Mouse (Mus musculus) embryonic fibroblast, embryonic 13.5 days (primary cell): ENCODE results near the gene Cadm3. TPM values are rescaled to one million over a fixed set of nuclear protein-coding genes. Genes with fewer than 3 reads are reported as not detected.
"Not testable (repeated sequence)": the region's sequence is repeated elsewhere in the genome, so short reads cannot be mapped to it uniquely, and the experiment has no call there.

Experiments used
- H3K27ac ChIP-seq: 2 replicates; pipeline ENCODE4 v1.5.1; 2012; ENCODE audit warnings: low read length, control low read depth, inconsistent platforms; ENCODE audit not compliant: insufficient read depth
- H3K4me1 ChIP-seq: 2 replicates; pipeline ENCODE4 v1.6.1; 2011; ENCODE audit warnings: low read length; ENCODE audit not compliant: control insufficient read depth, insufficient read depth
- H3K4me3 ChIP-seq: 2 replicates; pipeline ENCODE4 v1.5.1; 2011; ENCODE audit warnings: mild to moderate bottlenecking, control low read depth, low read length; ENCODE audit not compliant: insufficient read depth
- CTCF ChIP-seq: IDR thresholded peaks from 2 replicates; pipeline ENCODE4 v1.5.1; 2011; ENCODE audit warnings: mild to moderate bottlenecking, control low read depth, low read length, moderate library complexity, borderline replicate concordance; ENCODE audit not compliant: insufficient read depth
- POLR2A ChIP-seq: IDR thresholded peaks from 2 replicates; pipeline ENCODE4 v1.6.1; 2011; ENCODE audit warnings: low read depth, mild to moderate bottlenecking, control low read depth, low read length, moderate library complexity
- polyA plus RNA-seq: library from polyadenylated mRNA; stranded (reverse); fragments of >200 nt; gene quantifications from 2 replicates; pipeline ENCODE4 v1.2.4, GENCODE M21; 2011; ENCODE audit warnings: low read depth; ENCODE audit not compliant: missing spikeins, insufficient read length

Gene Cadm3
- polyA plus RNA-seq, 1 experiment, result 2.1 TPM

DNA sequence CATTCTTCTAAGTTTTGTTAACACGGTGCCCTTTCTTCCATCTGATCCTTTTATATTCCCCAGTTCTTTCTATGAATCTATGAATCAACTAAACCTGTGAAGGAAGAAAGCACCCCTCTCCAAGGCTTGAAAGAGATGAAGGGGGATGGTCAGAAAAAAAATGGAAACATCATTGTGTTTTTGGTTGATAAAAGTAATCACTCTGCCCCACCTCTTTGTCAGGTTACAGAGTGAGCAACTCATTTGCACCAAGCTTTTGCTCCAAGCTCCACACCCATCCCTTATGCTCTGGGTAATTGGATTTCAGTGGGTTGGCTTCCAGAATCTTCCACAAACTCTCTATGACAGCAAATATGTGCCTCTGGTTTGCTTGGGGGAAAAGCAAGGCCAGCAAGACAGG is 42.1 kb downstream of the Cadm3 start:
- H3K4me3 ChIP-seq, result no peak overlapping the region
- no peak overlapping the region for H3K27ac ChIP-seq
- H3K4me1 ChIP-seq, result no peaks in the 10 kb centered on the region
- TF ChIP-seq POLR2A, result no peak

DNA sequence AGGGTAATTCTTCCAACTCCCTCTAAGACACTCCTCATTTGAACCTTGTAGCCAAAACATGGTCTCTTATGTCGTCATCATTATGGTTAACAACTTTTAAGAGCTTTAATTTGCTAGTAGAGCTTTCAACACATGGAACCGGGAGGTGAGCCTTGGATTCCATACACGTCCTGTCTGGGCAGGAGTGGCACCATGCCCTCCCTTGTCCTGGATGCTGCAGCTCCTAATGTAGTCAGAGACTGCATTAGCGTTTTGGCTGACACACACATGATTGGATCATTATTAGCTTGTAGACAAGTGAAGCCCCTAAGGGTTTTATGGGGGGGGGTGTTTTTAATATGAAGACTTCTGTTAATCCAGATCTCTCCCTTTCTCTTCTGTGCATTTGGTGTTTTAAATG is 42.5 kb downstream of the Cadm3 start:
- no peak overlapping the region for H3K4me3 ChIP-seq
- TF ChIP-seq POLR2A (no peak), CTCF (no peak)
- no peaks in the 10 kb centered on the region for H3K4me1 ChIP-seq
- no peak overlapping the region for H3K27ac ChIP-seq

DNA sequence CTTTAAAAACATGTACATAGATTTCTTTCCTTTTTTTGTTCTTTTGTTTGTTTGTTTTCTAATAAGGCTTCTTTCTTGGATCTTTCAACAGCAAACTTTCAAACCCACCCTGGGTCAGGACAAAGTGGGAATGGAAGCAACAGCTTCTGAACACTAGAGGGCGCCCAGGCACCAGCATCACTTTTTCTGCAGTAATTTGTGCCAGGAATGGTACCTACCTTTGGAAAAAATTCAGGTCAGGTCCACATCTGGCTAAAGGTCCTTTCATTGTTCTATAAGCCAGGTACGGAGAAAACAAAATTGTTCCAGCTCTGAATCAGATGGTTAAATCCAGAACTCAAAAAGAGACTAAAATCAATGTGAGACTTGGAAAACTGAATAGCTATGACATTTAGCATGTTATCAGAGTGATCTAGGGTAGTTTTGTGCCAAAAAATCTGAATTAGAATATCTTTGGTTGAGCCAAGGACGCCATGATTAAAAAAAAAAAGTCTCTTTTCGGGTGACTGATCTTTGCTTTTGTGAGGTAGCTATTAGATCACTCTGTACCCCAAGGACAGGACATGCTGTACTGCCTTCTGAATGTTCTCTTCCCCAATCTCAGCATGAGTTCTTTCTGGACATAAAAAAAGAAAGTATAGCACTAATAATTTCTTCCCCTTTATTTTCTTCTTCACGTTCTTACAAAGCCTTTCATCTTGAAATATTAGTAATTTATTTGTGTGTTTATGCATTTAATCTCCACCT is 43.5 kb downstream of the Cadm3 start:
- TF ChIP-seq POLR2A, result no peak
- TF ChIP-seq CTCF, result peak; percentile 35; the same call in 1 of the 2 replicates
- no peak overlapping the region for H3K27ac ChIP-seq
- H3K4me1 ChIP-seq, result no peaks in the 10 kb centered on the region
- no peak overlapping the region for H3K4me3 ChIP-seq

DNA sequence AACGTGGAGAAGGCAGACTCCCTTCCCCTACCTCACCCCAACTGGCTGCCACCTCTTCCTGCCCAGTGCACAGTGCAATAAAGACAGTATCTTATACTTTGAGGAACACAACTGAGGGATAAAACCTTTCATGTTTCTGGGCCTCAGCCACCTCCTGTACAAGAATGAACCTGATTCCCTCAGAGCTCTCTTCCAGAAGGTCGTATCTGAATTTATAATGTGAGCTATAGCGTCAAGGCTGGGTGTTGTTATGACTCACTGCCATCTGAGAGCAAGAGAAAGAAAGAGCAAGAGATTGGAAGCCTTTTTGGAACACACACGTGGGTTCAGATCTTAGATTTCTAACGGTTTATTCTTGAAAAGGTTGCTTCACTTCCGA is 45.3 kb downstream of the Cadm3 start:
- Histone ChIP-seq H3K27ac (no peak overlapping the region), H3K4me3 (no peak overlapping the region), H3K4me1 (no peaks in the 10 kb centered on the region)
- TF ChIP-seq POLR2A (no peak), CTCF (no peak)

DNA sequence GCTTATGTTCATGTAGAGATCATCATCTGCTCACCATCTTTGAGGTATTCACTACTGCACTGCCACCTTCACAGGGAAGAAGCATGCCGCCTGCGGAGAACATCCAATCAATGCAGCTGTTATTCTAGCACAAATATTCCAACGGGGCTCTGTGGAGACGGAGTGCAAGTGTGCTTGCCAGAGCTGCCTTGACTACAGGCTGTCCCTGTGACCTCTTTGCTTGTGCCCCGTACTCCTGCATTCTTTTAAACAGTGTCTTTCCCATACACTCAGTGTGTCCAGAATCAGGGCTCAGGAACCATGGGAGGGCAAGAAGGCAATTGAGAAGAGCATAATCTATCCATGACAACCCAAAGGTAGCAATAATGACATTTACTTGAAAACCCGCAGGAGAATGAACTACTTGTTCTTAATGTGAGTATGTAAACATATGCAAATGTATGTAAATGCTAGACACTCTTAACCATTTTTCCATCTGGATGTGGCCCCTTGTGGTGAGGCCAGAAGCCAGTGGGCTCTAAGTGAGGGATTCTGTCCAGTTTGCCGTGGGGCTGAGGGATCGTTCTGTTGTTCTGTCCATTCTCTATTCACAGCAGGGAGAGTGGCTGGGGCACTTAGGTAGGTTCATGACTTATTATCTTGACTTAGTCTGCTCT is 45.8 kb downstream of the Cadm3 start:
- Histone ChIP-seq H3K4me3 (no peak overlapping the region), H3K27ac (no peak overlapping the region), H3K4me1 (no peaks in the 10 kb centered on the region)
- TF ChIP-seq POLR2A (no peak), CTCF (no peak)

DNA sequence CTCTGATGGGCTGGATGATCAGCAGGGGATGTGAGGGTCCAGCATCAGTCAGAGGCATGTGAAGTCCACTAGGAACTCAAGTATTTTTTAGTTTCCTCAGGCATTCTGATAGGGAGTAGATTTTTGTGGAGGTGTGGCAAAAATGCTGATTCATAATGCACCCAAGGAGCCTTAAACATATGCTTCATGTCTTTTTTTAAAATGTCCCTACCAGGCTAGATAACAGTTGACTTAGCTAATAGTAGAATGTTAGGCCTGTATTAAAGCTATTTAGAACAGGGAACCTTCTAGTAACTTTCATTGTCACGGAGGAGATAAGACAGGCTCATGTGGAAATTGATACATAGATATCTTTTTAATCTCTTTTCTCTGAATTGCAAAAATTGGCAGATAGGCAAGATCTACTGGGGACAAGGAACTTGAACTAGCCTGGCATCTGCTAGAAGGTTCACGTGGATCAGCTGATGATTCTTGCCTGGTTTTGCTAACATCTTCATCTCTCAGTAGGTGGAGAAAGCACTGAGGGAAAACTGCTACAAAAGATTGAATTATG is 49.5 kb downstream of the Cadm3 start:
- no peak for TF ChIP-seq CTCF
- no peak for TF ChIP-seq POLR2A
- Histone ChIP-seq H3K4me3 (no peak overlapping the region), H3K4me1 (no peaks in the 10 kb centered on the region), H3K27ac (no peak overlapping the region)

DNA sequence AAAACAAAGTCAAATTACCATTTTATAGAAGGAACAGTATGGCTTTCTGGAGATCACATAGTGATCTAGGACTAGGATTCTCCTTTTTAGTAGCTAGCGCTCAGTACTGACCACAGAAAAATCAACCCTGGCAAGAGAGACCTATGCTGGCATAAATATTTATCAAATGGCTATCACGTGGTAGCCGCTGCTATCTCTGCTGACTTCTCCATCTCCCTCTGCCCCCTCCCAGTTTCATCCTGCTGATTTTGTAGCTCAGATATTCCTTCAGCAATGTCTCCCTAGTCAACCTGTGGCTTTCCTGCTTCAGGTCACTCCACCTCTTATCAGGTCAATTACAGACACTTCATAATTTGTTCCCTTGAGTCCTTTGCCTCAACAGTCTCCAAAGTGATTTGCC is 51.8 kb downstream of the Cadm3 start:
- TF ChIP-seq POLR2A (no peak), CTCF (no peak)
- Histone ChIP-seq H3K27ac (no peak overlapping the region), H3K4me3 (no peak overlapping the region), H3K4me1 (no peaks in the 10 kb centered on the region)

DNA sequence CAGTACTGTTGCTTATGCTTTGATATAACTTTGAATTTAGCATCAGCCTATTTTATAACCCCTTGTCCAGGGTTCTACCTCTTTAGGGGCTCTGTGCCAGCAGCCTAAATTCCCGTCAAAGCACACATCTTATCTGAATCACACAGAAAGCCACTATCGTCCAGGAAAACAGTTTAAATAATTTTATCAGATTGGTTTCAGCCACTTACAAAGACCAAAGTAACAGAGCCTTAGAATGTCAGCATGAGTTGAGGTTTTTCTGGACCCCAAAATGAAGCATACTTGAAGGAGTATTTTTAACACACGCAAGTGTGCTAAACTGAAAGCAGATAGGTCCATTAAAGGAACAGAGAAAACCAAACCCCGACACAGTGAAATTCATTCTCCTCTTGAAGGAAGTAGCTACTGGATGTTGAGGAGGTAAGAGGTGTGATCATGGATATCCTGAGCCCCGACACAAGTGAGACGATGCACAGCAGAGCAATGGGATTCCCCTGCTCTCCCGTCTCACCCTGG is 53.9 kb downstream of the Cadm3 start:
- H3K4me1 ChIP-seq, H3K27ac ChIP-seq, H3K4me3 ChIP-seq: not testable (repeated sequence)

DNA sequence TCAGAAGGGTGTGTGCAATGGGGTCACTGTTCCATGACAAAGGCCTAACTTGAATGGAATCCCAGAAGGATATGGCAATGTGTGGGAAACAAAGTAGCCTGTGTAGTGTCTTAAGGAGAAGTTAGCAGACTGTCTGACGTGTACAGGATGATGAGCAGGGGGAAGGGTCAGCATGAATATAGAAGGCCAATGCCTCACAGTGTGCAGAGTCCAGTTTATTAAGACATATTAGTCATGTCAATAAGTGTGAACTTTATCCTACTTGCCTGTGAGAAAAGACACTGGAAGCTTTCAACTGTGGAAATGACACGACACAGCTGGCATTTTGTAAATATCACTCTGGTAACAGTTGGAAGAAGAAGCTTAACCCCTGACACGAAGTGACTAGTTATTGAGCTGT is 64.7 kb downstream of the Cadm3 start:
- not testable (repeated sequence) for H3K4me1 ChIP-seq, H3K4me3 ChIP-seq, H3K27ac ChIP-seq

Other genes with a start within 250 kb of the Cadm3 start
- gene Olfr1408, start 230.3 kb downstream of the Cadm3 start, polyA plus RNA-seq, result not detected in 2 replicates
- not detected in 2 replicates for gene Olfr1406, start 177.1 kb downstream of the Cadm3 start, polyA plus RNA-seq
- gene Olfr218, start 169.9 kb downstream of the Cadm3 start, polyA plus RNA-seq, result not detected in 2 replicates
- gene Olfr1404, start 155.3 kb downstream of the Cadm3 start, polyA plus RNA-seq, result not detected in 2 replicates
- not detected in 2 replicates for gene Fcer1a, start 140.5 kb downstream of the Cadm3 start, polyA plus RNA-seq
- not detected in 2 replicates for gene Olfr418, start 101.7 kb downstream of the Cadm3 start, polyA plus RNA-seq
- gene Mptx2, start 89.9 kb downstream of the Cadm3 start, polyA plus RNA-seq, result not detected in 2 replicates
- gene Ackr1, start 33.9 kb downstream of the Cadm3 start, polyA plus RNA-seq, result not detected in 2 replicates
- gene Aim2, start 16.8 kb downstream of the Cadm3 start, polyA plus RNA-seq, result not detected in 2 replicates
- gene Ifi206, start 123.3 kb upstream of the Cadm3 start, polyA plus RNA-seq, result not detected in 2 replicates
- not detected in 2 replicates for gene Ifi214, start 168.3 kb upstream of the Cadm3 start, polyA plus RNA-seq
- gene Ifi213, start 231.6 kb upstream of the Cadm3 start, polyA plus RNA-seq, result not detected in 2 replicates